Mouse (Mus musculus): ENCODE data around the gene Tnrc18.
A peak's percentile ranks its signal among the peaks of the same experiment; 100 is the strongest.

Gene Tnrc18

GRCm38 (mm10) chr5:142807661-142808060 lies 9.8 kb downstream of the Tnrc18 start:
- no peak for DNase-seq (ENCODE audit: low spot score)

- DNase-seq (ENCODE audit: low spot score): no peak
These were observed 13.7 kb downstream of the Tnrc18 start for GRCm38 (mm10) chr5:142803746-142804145.

GRCm38 (mm10) chr5:142802884-142803283 lies 14.6 kb downstream of the Tnrc18 start:
- DNase-seq (ENCODE audit: low spot score): no peak

GRCm38 (mm10) chr5:142801977-142802376 lies 15.5 kb downstream of the Tnrc18 start:
- DNase-seq (ENCODE audit: low spot score): no peak

- DNase-seq (ENCODE audit: low spot score): no peak
These were observed 16.8 kb downstream of the Tnrc18 start for GRCm38 (mm10) chr5:142800656-142801055.

- DNase-seq (ENCODE audit: low spot score): no peak
These were observed 17.3 kb downstream of the Tnrc18 start for GRCm38 (mm10) chr5:142800198-142800597.

DNA sequence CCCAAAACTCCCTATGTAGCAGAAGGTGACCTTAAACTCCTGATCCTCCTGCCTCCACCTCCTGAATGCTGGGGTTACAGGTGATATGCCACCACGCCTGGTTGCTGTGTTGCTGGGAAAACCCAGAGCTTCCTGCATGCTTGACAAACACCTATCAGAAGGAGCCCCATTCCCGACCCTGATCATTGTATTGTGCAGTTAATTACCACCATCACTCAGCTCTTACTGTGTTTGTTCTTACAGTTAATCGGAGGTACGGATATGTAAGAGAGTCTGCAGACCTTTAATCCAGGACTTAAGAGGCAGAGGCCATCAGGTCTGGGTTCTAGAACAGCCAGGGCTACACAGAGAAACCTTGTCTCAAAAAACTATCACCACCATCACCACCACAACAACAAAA lies 18.2 kb downstream of the Tnrc18 start:
- no peak for DNase-seq (ENCODE audit: low spot score)

GRCm38 (mm10) chr5:142798190-142798589 lies 19.3 kb downstream of the Tnrc18 start:
- DNase-seq (ENCODE audit: low spot score): no peak

DNA sequence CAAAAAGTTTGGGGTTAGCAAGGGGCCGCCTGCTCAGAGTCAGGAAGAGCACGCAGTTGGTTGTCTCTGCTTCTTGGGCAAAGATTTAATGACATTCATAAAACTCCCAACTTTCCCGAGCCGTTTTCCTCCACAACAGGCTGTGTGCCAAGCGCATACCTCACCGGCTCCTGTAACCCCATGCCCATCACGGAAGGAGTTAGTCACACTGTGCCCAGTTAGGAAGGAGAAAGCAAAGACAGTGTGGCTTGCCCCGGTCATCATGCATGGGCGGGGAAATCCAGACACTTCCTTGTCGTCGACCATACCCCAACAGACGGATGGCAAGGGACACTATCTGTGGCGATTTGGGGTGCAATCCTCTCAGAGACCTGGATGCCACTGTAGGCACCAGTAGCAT lies 19.8 kb downstream of the Tnrc18 start:
- no peak for DNase-seq (ENCODE audit: low spot score)

- DNase-seq (ENCODE audit: low spot score): no peak
These were observed 20.5 kb downstream of the Tnrc18 start for GRCm38 (mm10) chr5:142796921-142797320.

- DNase-seq (ENCODE audit: low spot score): no peak
These were observed 22.9 kb downstream of the Tnrc18 start for GRCm38 (mm10) chr5:142794582-142794981.

- no peak for DNase-seq (ENCODE audit: low spot score)
These were observed 23.3 kb downstream of the Tnrc18 start for GRCm38 (mm10) chr5:142794161-142794560.

DNA sequence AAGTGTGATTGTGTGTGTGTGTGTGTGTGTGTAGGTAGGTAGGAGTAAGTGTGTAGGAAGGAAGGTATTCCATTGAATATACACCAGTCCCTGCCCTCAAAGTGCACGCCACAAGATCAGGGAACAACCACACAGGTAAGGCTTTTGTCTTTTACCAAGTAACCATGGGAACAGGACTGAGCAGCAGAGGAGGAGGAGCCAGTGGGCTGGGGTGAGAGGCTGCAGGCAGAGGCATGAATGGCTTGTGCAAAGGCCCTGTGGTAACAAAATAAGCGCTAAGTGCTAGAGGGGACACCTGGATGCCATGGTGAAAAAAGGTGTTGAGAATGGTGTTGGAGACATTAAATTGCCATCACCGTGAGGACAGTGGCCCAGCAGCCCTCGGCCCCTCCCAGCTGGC lies 24.9 kb downstream of the Tnrc18 start:
- DNase-seq (ENCODE audit: low spot score): no peak

GRCm38 (mm10) chr5:142788279-142788678 lies 29.2 kb downstream of the Tnrc18 start:
- DNase-seq (ENCODE audit: low spot score): no peak

GRCm38 (mm10) chr5:142787304-142787905 lies 30.1 kb downstream of the Tnrc18 start:
- no peak for DNase-seq (ENCODE audit: low spot score)

GRCm38 (mm10) chr5:142786709-142787108 lies 30.8 kb downstream of the Tnrc18 start:
- DNase-seq (ENCODE audit: low spot score): no peak

GRCm38 (mm10) chr5:142786215-142786614 lies 31.2 kb downstream of the Tnrc18 start:
- DNase-seq (ENCODE audit: low spot score): no peak

GRCm38 (mm10) chr5:142783142-142783540 lies 34.3 kb downstream of the Tnrc18 start:
- no peak for DNase-seq (ENCODE audit: low spot score)

- DNase-seq (ENCODE audit: low spot score): peak; percentile 77
These were observed 34.9 kb downstream of the Tnrc18 start for GRCm38 (mm10) chr5:142782459-142783141.

GRCm38 (mm10) chr5:142780579-142780978 lies 36.9 kb downstream of the Tnrc18 start:
- no peak for DNase-seq (ENCODE audit: low spot score)

GRCm38 (mm10) chr5:142778871-142779270 lies 38.6 kb downstream of the Tnrc18 start:
- DNase-seq (ENCODE audit: low spot score): no peak

- no peak for DNase-seq (ENCODE audit: low spot score)
These were observed 39.3 kb downstream of the Tnrc18 start for GRCm38 (mm10) chr5:142778135-142778534.

GRCm38 (mm10) chr5:142776080-142776479 lies 41.4 kb downstream of the Tnrc18 start:
- no peak for DNase-seq (ENCODE audit: low spot score)

DNA sequence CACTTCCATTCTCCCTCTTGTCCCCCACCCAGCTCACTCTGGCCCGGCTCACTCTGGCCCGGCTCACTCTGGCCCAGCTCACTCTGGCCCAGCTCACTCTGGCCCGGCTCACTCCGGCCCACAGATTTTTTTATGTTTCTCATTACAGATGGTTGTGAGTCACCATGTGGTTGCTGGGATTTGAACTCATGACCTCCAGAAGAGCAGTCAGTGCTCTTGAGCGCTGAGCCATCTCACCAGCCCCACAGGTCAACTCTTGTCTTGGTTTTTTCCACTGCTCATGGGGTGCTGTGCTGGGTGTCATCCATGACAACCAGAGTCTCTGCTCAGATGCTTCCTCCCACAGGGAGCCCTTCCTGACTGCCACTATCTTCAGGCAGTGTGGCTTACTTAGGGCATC lies 42.7 kb downstream of the Tnrc18 start:
- no peak for DNase-seq (ENCODE audit: low spot score)

Data from yolk sac, embryonic 10.5 days (tissue).